Mouse (Mus musculus) mammary gland, adult 2 months (tissue): Measurements from ENCODE around the gene Pou3f3. TPM values are rescaled to one million over a fixed set of nuclear protein-coding genes. Genes with fewer than 3 reads are reported as not detected.

Source experiments
- polyA plus RNA-seq: library from polyadenylated mRNA; depleted of rRNA; stranded (reverse); fragments of >200 nt; gene quantifications from 2 replicates; pipeline ENCODE4 v1.2.3, GENCODE M21; 2012; ENCODE audit warnings: low replicate concordance; rRNA removed

Pou3f3 gene
- polyA plus RNA-seq: not detected in 2 replicates

GRCm38 (mm10) chr1:42695578-42695915, at the start of gene Pou3f3:
Pou3f3 (plus strand) TSS chr1:42695768.

Other genes with a start within 250 kb of the Pou3f3 start
- gene Mrps9, start 155.5 kb downstream of the Pou3f3 start, polyA plus RNA-seq: 17.9 and 18.8 TPM in 2 replicates